Comparison of ENCODE assay signal across 14 mouse cellular contexts in the genomic region with DNA sequence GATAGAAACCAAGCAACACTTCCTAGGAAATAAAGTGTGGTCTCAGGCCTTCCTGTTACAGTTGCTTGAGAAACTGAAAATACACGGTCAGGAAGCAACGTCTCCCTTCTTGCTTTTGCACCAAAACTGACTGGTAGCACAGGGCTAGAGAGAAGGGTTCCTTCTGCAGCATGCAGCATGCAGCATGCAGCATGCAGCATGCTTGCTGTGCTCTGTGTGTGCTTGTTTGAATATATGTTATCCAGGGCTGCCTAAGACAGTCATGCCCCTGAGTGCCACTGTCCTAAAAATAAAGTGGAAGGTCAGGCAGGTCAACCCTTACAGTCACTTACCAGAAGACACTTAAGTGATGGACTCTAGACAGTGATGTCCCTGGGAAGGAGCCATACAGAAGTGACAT. TPM values are rescaled to one million over a fixed set of nuclear protein-coding genes. Genes with fewer than 3 reads are reported as not detected.
DNase-seq lines count a peak whose midpoint lies in the region; ATAC-seq and TF ChIP-seq lines count a peak whose summit lies in the region.
"Had no signal": no experiment of that assay in that cellular context is flagged by ENCODE, and none has a peak within 500 bp of the region (broad histone marks: within the 10 kb centered on the region; RNA-seq: fewer than 3 reads in every experiment).

No protein-coding gene starts in this region.

- TF ChIP-seq EP300 in MEL (IDR thresholded peaks at IDR 0.05; ENCODE audit: low read depth in 1 of 2, low read length in 2 of 2), result no peak

- H3K79me2 ChIP-seq in MEL (ENCODE audit: control insufficient read depth, insufficient read depth, low read length, poor library complexity), result no peaks in the 10 kb centered on the region

- H3K36me3 ChIP-seq in spleen, adult 2 months (ENCODE audit: control insufficient read depth, insufficient read depth, low read length), result no peaks in the 10 kb centered on the region
- peaks cover 0 to 17% of the 10 kb centered on the region in 2 experiments; a peak in 2 of 4 replicates for H3K36me3 ChIP-seq in MEL (ENCODE audit: control insufficient read depth in 1 of 2, insufficient read depth in 2 of 2, low read length in 2 of 2)
- H3K36me3 ChIP-seq in megakaryocyte, embryonic 14.5 days (replicated peaks; ENCODE audit: low read length), result no peaks in the 10 kb centered on the region
- H3K36me3 ChIP-seq: limb, embryonic 15.5 days had no signal

- ATAC-seq in hematopoietic stem cell, adult 5-6 weeks (replicated peaks in 1 of 2; ENCODE audit: insufficient read depth in 1 of 2, low FRiP score in 2 of 2, low TSS enrichment in 1 of 2, low read depth in 1 of 2, poor library complexity in 2 of 2, severe bottlenecking in 2 of 2), result peak; percentile 62 to 70

- H3K27me3 ChIP-seq in spleen, adult 2 months (ENCODE audit: control insufficient read depth, insufficient read depth, low read length), result no peaks in the 10 kb centered on the region
- H3K27me3 ChIP-seq in MEL (ENCODE audit: control insufficient read depth in 1 of 2, insufficient read depth in 2 of 2, low read length in 2 of 2), result no peaks in the 10 kb centered on the region; a peak in 1 of 4 replicates
- no peaks in the 10 kb centered on the region for H3K27me3 ChIP-seq in megakaryocyte, embryonic 14.5 days (replicated peaks)
- H3K27me3 ChIP-seq: limb, embryonic 15.5 days had no signal

- no peak overlapping the region for H3K4me3 ChIP-seq in spleen, adult 2 months (ENCODE audit: extremely low read depth, insufficient read depth, insufficient read length)
- no peak overlapping the region for H3K4me3 ChIP-seq in MEL (ENCODE audit: control insufficient read depth in 1 of 2, insufficient read depth in 1 of 2, low read depth in 2 of 2, low read length in 2 of 2)
- peak overlapping the region; percentile 88 for H3K4me3 ChIP-seq in megakaryocyte, embryonic 14.5 days (replicated peaks)
- H3K4me3 ChIP-seq: limb, embryonic 15.5 days had no signal

- TF ChIP-seq POLR2A in spleen, adult 2 months (IDR thresholded peaks at IDR 0.05; ENCODE audit: low read depth, low read length), result no peak
- TF ChIP-seq POLR2A in MEL (IDR thresholded peaks at IDR 0.05; ENCODE audit: control insufficient read depth in 1 of 2, insufficient read depth in 1 of 2, low read depth in 1 of 2, low read length in 2 of 2, poor library complexity in 1 of 2), result no peak

- DNase-seq in spleen, adult 2 months (ENCODE audit: low read depth in 1 of 2, low spot score in 2 of 2), result peak in 1 of 2 experiments; percentile 29
- DNase-seq in spleen, adult 12 weeks (ENCODE audit: low spot score), result no peak
- DNase-seq in MEL (ENCODE audit: low read depth, low spot score), result no peak
- no peak for DNase-seq in testis, postnatal 14 days (ENCODE audit: low spot score)
- no peak for DNase-seq in left cerebral cortex, adult 9 months (ENCODE audit: low spot score in 2 of 2)
- no peak for DNase-seq in urinary bladder, postnatal 14 days (ENCODE audit: low spot score)
- DNase-seq: cerebellum, postnatal 14 days; heart, postnatal 14 days; kidney, adult 2 months; layer of hippocampus, adult 9-11 months; midbrain, embryonic 14.5 days had no signal

- H3K9ac ChIP-seq in MEL (ENCODE audit: control insufficient read depth, low read depth, low read length, poor library complexity, severe bottlenecking), result no peak overlapping the region
- H3K9ac ChIP-seq: limb, embryonic 15.5 days had no signal

- no peak for TF ChIP-seq CTCF in spleen, adult 2 months (IDR thresholded peaks at IDR 0.05; ENCODE audit: extremely low read depth, insufficient read depth, insufficient read length, insufficient replicate concordance)
- TF ChIP-seq CTCF in MEL (IDR thresholded peaks at IDR 0.05 in 2 of 3, conservative IDR thresholded peaks at IDR 0.05 in 1 of 3; ENCODE audit: control insufficient read depth in 1 of 3, insufficient read depth in 1 of 3, low read depth in 2 of 3, low read length in 3 of 3, poor library complexity in 1 of 3, severe bottlenecking in 1 of 3), result no peak

- no peak for TF ChIP-seq RAD21 in MEL (IDR thresholded peaks at IDR 0.05; ENCODE audit: low read depth, low read length)

- H3K4me1 ChIP-seq in spleen, adult 2 months (ENCODE audit: control insufficient read depth, insufficient read depth, insufficient read length), result peaks cover 11% of the 10 kb centered on the region
- H3K4me1 ChIP-seq in MEL (ENCODE audit: control insufficient read depth in 1 of 2, insufficient read depth in 2 of 2, low read length in 2 of 2), result peaks cover 9 to 19% of the 10 kb centered on the region in 2 experiments; a peak in 3 of 4 replicates
- peaks cover 74% of the 10 kb centered on the region for H3K4me1 ChIP-seq in megakaryocyte, embryonic 14.5 days
- H3K4me1 ChIP-seq: limb, embryonic 15.5 days had no signal

- WGBS in spleen, adult 2 months, result 5% methylated on average over 2 of the region's 2 CpGs

- H3K9me3 ChIP-seq in MEL (replicated peaks; ENCODE audit: insufficient read depth, low read length), result no peaks in the 10 kb centered on the region
- H3K9me3 ChIP-seq in megakaryocyte, embryonic 14.5 days, result no peaks in the 10 kb centered on the region
- H3K9me3 ChIP-seq: limb, embryonic 15.5 days had no signal

- H3K27ac ChIP-seq in spleen, adult 2 months (ENCODE audit: insufficient read depth, low read length), result peak overlapping the region; percentile 40; the same call in 1 of the 2 replicates
- H3K27ac ChIP-seq in MEL (ENCODE audit: control insufficient read depth, low read depth, low read length), result peak overlapping the region; percentile 44
- H3K27ac ChIP-seq: limb, embryonic 15.5 days had no signal

TF ChIP-seq in MEL, 35 proteins besides CTCF, POLR2A, EP300 and RAD21:
- no peak for TF ChIP-seq ZC3H11A (IDR thresholded peaks at IDR 0.05; ENCODE audit: low read depth, low read length)
- TF ChIP-seq MYB (IDR thresholded peaks at IDR 0.05; ENCODE audit: low read depth, low read length), result no peak
- no peak for TF ChIP-seq RCOR1 (IDR thresholded peaks at IDR 0.05; ENCODE audit: low read depth, low read length)
- TF ChIP-seq UBTF (IDR thresholded peaks at IDR 0.05; ENCODE audit: borderline replicate concordance, insufficient read depth, low read depth, low read length), result no peak
- TF ChIP-seq NELFE (IDR thresholded peaks at IDR 0.05; ENCODE audit: low read depth, low read length), result no peak
- no peak for TF ChIP-seq MAX (IDR thresholded peaks at IDR 0.05; ENCODE audit: low read length)
- no peak for TF ChIP-seq MXI1 (IDR thresholded peaks at IDR 0.05; ENCODE audit: low read depth, low read length)
- no peak for TF ChIP-seq MYC (IDR thresholded peaks at IDR 0.05; ENCODE audit: low read depth, low read length)
- no peak for TF ChIP-seq POLR2AphosphoS5 (IDR thresholded peaks at IDR 0.05; ENCODE audit: borderline replicate concordance, low read depth, low read length)
- TF ChIP-seq ETS1 (IDR thresholded peaks at IDR 0.05; ENCODE audit: low read depth, low read length), result no peak
- no peak for TF ChIP-seq NRF1 (IDR thresholded peaks at IDR 0.05; ENCODE audit: insufficient read depth, low read depth, low read length, poor library complexity, severe bottlenecking)
- TF ChIP-seq HCFC1 (IDR thresholded peaks at IDR 0.05; ENCODE audit: low read depth, low read length), result no peak
- TF ChIP-seq MEF2A (IDR thresholded peaks at IDR 0.05; ENCODE audit: extremely low read depth, insufficient replicate concordance, low read depth, low read length, poor library complexity, severe bottlenecking), result no peak
- no peak for TF ChIP-seq GATA1 (IDR thresholded peaks at IDR 0.05; ENCODE audit: low read depth, low read length)
- no peak for TF ChIP-seq ZNF384 (IDR thresholded peaks at IDR 0.05; ENCODE audit: low read depth, low read length)
- TF ChIP-seq BHLHE40 (IDR thresholded peaks at IDR 0.05; ENCODE audit: borderline replicate concordance, low read depth, low read length), result no peak
- no peak for TF ChIP-seq ZKSCAN1 (IDR thresholded peaks at IDR 0.05; ENCODE audit: low read depth, low read length)
- no peak for TF ChIP-seq E2F4 (IDR thresholded peaks at IDR 0.05; ENCODE audit: borderline replicate concordance, low read depth, low read length)

RNA-seq across cellular contexts. Expression of a gene that starts 17.6 kb away (rescaled TPM):
- polyA plus RNA-seq in spleen, adult 2 months (2012; rRNA removed), result 2.5 and 3.1 TPM in 2 replicates
- 4.8 and 6.4 TPM in 2 replicates for total RNA-seq in MEL (2012; rRNA removed)
- polyA plus RNA-seq in MEL (2012; ENCODE audit: insufficient read depth in 1 of 2, insufficient read length in 2 of 2, low read depth in 1 of 2, low replicate concordance in 2 of 2, missing spikeins in 1 of 2), result 1 to 10 TPM in 1 of 2 experiments, not detected in 1; 6.8 TPM
- total RNA-seq in hematopoietic stem cell, adult 5-6 weeks (2017), result 141 TPM in 2 replicates
- 1.1 and 2.6 TPM in 2 replicates for polyA plus RNA-seq in megakaryocyte, embryonic 14.5 days (2012; ENCODE audit: insufficient read depth, low replicate concordance)
